Mouse (Mus musculus) left cerebral cortex, postnatal 36 days (tissue): ENCODE measurements around the gene Pramef12. TPM values are rescaled to one million over a fixed set of nuclear protein-coding genes. Genes with fewer than 3 reads are reported as not detected.
"Not testable (repeated sequence)": the region's sequence is repeated elsewhere in the genome, so short reads cannot be mapped to it uniquely, and the experiment has no call there.

Experiments
- DNase-seq, 2 experiments: peaks; one replicate each; pipeline ENCODE4 v3.0.0; 2021 to 2022; ENCODE audit warnings: low spot score in 2 of 2, mixed read lengths in 1 of 2
- intact Hi-C: fragments of 180-260 bp; cut with DNase I; formaldehyde crosslinking; loops from one replicate; pipeline ENCODE4 v1.15.1; 2025
- total RNA-seq, 2 experiments: library from RNA; stranded (reverse); gene quantifications; 2 replicates each; pipeline ENCODE4 v1.2.3; 2021

Gene Pramef12
- total RNA-seq: not detected

DNA sequence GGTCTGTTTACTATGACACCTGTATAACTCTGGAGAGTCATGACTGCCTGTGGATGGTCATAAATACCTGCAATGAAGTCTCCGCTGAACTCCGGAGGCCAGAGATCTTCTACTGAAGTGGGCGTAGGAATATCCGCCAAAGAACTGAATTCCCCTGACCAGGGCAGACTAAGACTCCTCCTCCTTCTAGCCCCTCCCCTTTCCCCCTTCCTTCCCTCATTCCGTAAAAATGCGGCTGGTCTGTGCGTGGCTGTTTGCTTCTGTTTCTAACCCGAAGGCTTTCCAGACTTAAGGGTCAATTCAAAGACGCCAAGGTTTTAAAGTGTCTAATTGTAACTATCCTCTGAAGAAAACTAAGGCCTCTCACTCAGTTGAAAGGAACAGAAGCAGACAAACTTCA lies at the start of gene Pramef12:
Gene Pramef12, minus strand, starts transcription at position 175 of the 400 bp plus-strand sequence.
- no peak for DNase-seq
- intact Hi-C loops: no loop called here

DNA sequence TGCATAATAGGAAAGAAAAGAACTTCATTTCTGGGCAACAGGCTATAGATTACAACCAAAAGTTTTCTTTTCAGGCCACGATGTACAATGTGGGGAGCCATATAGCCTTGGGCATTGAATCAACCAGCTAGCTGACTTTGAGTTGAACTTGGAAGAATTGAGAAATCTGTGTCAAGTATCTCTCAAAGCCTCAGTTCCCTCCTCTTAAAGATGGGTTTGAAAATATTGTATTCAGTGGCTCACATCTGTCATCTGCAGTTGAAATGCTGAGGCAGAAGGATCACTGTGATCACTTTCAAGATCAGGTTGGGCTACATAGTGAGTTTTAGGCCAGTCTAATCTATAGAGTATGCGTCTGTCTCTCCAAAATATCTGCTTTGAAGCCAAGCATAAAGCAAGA lies 45.0 kb upstream of the Pramef12 start, which contains the start of gene Gm9944:
Gene Gm9944, minus strand, starts transcription at position 101 of the 400 bp plus-strand sequence.
- intact Hi-C loops: no loop called here
- no peak for DNase-seq

DNA sequence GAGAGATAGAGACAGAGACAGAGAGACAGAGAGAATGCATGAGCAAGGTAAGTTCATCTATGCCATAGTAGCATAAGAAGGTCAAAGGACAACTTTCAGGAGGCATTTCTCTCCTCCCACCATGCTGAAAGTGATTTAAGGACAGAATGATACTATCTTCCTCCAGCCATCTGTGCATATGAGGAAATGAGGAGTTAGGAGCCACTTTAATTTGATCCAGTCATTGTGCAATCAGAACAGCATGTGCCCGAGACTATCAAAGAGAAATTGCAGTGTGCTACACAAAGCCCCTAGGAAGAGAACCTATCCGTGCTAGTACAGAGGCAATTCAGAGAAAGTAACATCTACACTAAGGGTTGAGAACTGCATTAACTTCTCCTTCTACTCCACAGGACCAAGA lies 40.3 kb upstream of the Pramef12 start:
- no peak for DNase-seq
- intact Hi-C loops: no loop called here

DNA sequence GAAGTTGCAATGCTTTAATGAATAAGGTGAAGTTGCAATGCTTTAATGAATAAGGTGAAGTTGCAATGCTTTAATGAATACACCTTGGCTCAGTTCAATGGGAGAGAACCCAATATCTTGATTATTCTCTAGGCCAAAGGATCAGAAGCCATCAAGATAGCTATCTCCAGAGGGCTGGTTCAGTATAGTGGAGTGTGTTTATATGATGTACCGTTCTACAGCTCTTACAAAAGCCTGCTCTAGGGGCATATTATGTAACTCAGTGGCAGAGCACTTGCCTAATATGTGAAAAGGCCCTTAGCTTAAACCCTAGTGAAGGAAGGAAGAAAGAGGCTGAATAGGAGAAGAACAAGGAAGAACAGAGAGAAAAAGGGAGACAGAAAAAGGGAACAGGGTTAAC lies 33.3 kb upstream of the Pramef12 start:
- DNase-seq: no peak
- intact Hi-C loops: no loop called here

DNA sequence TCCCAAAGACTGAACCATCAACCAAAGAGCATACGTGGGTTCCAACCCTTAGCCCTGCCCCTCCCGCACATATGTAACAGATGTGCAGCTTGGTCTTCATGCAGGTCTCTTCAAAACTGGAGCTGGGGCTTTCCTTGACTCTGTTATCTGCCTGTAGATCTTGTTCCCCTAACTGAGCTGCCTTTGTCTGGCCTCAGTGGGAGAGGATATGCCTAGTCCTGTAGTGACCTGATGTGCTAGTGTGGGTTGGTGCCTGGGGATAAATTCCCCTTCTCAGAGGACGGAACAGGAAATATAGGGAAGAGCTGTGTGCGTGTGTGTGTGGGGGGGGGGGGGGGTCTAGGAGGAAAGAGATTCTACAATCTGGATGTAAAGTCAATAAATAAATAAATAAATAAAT lies 32.8 kb upstream of the Pramef12 start:
- intact Hi-C loops: no loop called here
- DNase-seq: no peak

DNA sequence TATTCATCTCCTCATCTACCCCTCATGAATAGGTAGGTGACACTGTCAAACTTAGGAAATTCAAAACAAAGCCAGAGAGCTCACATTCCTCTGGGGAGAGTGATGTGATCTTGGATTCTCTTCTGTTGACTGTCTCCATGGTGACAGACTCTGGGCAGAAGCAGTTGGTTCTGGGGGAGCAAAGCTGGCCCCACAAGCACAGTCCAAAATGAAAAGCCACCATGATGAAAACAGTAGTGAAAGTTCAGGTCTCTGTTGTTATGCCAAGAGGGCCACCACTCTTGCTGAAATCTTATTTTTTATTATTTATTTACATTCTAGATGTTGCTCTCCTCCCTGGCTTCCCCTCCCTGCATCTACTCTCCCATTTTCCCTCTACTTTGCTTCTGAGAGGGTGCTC lies 30.4 kb upstream of the Pramef12 start, which contains the start of gene 1700012P22Rik:
Gene 1700012P22Rik, minus strand, starts transcription at position 101 of the 400 bp plus-strand sequence.
- intact Hi-C loops: no loop called here

DNA sequence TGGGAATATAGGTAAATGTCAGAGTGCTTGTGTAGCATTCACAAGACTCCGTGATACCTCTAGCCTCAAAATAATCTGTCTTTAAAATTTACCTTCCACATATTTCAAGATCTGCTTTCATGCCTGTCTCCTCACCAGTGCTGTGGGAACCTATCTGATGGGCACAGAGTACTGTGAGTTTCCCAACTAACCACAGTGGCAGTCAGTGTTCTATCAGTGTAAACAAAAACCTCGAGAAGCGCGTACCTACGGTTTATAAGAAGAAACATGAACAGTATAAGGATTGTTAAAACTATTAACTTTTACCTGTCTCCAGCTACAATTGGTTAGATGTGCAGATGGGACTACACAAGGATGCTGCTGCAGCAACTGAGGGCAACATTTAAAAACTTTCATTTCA lies 25.0 kb upstream of the Pramef12 start:
- no peak for DNase-seq
- intact Hi-C loops: no loop called here

More for the DNA sequence above, 30.4 kb upstream of the Pramef12 start, which contains the start of gene 1700012P22Rik:
- DNase-seq: no peak

DNA sequence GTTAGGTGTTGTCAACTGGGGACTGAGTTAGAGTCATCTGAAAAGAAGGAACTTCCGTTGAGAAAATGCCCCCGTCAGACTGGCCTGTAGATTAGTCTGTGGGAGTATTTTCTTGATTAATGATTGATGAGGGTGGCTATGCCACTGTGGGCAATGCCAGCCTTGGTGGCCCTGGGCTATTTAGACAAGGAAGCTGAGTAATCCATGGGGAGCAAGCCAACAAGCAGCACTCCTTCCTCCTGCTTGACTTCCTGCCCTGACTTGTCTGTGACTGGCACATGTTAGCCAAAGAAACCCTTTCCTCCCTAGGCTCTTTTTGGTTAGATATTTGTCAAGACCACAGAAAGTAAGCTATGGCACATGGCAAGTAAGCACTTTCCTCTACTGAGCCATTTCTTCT lies 22.5 kb upstream of the Pramef12 start:
- DNase-seq: no peak
- intact Hi-C loops: no loop called here

DNA sequence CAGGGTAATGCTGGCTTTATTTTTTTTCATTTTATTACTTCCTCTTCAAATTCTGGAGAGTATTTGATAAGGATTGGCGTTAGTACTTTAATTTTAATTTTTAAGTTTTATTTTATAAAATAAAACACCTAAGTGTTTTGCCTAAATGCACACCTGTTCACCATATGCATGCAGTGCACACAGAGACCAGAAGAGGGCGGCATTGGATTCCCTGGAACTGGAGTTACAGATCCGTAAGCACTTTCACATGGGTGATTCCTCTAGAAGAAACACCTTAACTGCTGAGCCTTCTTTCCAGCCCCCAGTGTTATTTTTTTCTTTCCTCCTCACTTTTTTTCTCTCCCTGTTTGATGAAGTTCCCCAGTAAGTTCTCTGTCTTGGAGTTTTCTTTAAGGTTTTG lies 20.6 kb upstream of the Pramef12 start:
- intact Hi-C loops: no loop called here
- DNase-seq: no peak

DNA sequence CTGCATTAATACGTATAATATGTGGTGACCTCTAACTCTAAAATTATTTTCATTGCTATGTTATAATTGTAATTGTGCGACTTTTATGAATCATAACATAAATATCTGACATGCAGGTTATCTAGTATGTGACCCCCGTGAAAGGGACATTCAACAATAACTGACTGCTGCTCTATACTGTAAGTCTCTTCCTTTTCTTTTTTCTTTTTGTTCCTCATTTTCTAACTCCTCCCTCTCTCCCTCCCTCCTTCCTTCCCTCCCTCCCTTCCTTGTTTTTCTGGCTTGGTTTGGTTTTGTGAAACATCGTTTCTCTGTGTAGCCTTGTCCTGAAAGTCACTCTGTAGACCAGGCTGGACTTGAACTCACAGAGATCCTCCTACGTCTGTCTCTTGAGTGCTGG lies 16.3 kb upstream of the Pramef12 start:
- intact Hi-C loops: no loop called here
- DNase-seq: no peak

DNA sequence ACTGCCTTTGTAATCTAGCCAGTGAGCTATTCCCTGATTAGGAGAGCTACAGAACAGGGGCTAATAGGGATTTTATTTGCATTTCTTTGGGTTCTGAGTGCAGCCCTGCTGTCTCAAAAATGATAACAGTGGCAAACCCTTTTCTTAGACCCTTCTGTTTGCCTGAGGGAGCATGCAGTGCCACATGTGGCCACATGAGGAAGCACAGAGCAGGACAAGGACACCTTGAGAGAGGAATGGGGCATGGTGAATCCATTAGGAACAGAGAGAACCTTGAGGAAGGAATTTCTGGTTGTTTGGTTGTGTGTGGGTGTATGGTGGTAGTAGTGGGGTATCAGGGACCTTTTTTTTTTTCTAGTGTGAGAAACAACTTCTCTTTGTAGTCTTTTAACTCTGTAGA lies 12.4 kb upstream of the Pramef12 start:
- no peak for DNase-seq
- intact Hi-C loops: no loop called here

DNA sequence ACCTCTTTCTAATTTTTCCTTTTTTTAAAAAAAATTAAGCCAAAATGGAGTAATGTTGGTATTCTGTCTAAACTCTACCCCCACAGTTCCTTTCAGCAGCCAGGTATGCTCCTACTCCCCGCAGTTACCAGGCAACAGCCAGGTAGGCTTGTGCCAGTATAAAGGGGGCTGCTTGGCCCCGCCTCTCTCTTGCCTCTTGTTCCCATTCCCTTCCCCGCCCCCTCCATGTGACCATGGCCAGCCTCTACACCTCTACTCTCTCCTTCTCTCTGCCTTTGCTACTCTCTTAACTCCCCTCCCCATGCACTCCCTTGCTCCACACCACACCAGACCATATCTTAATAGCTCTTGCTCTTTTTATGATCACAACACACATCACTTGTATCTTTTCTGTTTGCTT lies 2.0 kb downstream of the Pramef12 start:
- intact Hi-C loops: no loop called here

DNA sequence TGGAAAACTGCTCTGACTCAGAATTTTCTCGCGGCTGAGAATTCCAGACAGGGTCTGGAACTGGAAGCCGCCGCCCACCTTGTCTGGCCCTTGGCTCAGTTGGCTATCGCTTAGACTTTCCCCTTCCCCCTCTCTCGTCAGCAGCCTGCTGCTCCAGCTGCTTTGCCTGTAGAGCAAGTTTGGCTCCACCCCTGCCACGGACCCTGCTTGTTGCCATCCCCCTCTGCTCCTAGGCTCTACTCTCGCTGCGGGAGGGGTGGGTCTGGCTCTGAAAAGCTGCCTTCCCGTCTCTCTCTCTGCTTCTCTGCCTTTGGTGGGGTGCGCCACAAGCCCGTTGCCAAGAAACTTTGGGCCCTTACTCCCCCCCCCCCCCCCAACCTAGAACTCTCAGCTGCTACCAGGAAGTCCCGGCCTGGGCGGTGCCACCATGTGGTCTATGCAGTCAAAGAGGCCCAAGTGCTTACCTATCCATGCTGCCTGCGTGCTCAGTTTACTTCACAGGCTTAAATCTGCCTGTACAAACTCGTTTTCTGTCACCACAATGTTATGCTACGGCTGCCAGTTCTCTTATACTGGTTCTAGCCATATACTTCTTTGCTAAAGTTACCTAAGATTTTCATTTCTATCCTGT lies 3.7 kb downstream of the Pramef12 start:
- intact Hi-C loops: no loop called here
- DNase-seq: no peak

More for the DNA sequence above, 2.0 kb downstream of the Pramef12 start:
- no peak for DNase-seq

DNA sequence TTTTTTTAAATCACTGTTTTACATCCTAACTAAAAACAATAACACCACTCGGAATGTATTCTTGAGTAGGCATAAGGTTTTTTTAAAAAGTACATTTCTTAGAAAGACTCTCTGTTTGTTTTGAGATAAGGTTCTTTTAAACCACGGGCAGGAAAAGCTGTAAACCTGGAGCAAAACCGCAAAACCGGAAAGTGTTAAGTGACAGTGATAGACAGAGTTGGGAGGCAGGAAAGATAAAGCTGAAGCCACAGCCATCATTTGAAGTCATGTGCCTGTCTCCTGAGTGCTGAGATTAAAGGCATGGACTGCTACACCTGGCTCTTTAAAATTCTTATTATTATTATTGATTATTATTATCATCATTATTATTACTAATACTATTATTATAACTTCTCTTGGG lies 5.6 kb downstream of the Pramef12 start:
- intact Hi-C loops: no loop called here
- DNase-seq: no peak

DNA sequence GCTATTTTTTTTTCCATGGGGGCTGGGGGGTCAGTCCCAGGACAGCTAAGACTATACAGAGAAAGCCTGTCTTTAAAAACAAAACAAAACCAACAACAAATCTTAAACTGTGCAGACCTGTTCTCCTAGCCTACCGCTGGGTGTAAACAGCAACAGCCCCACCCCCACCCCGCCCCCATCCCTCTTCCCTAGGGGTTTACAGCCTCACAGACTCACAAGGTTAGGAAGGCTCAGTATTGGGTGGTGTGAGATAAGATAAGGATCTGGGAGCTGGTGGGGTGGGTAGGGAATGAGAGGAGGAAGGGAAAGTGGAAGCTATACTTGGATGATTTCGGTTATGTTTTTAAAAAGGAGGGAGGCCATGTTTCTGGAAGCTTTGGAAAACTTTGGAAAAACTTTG lies 11.9 kb downstream of the Pramef12 start:
- DNase-seq: no peak

DNA sequence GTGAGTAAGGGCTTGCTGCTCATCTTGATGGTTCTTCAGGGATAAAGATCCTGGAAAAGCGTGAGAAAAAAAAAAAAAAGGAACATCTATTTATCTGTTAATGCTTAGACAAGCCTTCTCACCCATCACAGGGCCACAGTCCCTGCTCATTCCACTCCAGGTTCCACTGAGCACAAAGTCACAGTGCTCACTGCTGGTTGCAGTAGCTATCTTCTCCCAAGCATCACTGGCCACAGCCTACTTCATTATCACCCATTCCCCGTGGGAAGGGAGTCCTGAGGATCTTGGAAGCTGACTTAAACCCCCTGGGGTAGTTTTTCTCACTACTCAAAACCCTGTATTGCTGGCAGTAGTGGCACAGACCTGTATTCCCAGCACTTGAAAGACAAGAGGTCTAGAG lies 30.4 kb downstream of the Pramef12 start, which contains the start of gene Pramef20:
Gene Pramef20, minus strand, starts transcription at position 23 of the 400 bp plus-strand sequence.
- no peak for DNase-seq
- intact Hi-C loops: no loop called here

More for the DNA sequence above, 11.9 kb downstream of the Pramef12 start:
- intact Hi-C loops: no loop called here

DNA sequence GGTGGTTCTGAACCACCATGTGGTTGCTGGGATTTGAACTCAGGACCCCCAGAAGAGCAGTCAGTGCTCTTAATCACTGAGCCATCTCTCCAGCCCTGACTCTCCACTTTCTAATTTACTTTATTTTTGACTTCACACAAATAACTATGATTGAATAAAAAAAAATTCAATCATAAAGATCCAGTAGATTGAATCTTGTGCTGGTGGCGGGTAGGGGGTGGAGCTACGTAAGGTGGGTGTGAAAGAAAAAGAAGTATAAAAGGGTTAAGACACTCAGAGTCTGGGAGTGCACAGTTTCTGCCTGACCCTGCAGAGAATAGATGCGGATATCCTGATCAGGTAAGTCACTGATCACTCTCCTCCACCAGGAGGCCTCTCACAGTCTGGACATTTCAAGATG lies 50.6 kb downstream of the Pramef12 start, which contains the start of gene Gm13119:
Gene Gm13119, plus strand, starts transcription at position 301 of the 400 bp plus-strand sequence.
- DNase-seq, intact Hi-C loops: not testable (repeated sequence)

Other genes with a start within 250 kb of the Pramef12 start
- not detected for gene Oog3, start 245.8 kb downstream of the Pramef12 start, total RNA-seq
- not detected for gene Oog2, start 217.7 kb downstream of the Pramef12 start, total RNA-seq
- not detected for gene C87977, start 195.1 kb downstream of the Pramef12 start, total RNA-seq
- not detected for gene Pramel5, start 128.0 kb downstream of the Pramef12 start, total RNA-seq
- gene Gm13128, start 78.2 kb downstream of the Pramef12 start, total RNA-seq: not detected
- not detected for gene Gm13119, start 50.5 kb downstream of the Pramef12 start, total RNA-seq
- gene Pramef20, start 30.5 kb downstream of the Pramef12 start, total RNA-seq: not detected
- not detected for gene 1700012P22Rik, start 30.3 kb upstream of the Pramef12 start, total RNA-seq
- not detected for gene Gm9944, start 44.9 kb upstream of the Pramef12 start, total RNA-seq
- not detected for gene Aadacl3, start 55.3 kb upstream of the Pramef12 start, total RNA-seq
- gene 9430007A20Rik, start 111.4 kb upstream of the Pramef12 start, total RNA-seq: not detected
- gene Gm13124, start 156.7 kb upstream of the Pramef12 start, total RNA-seq: not detected
- not detected for gene Aadacl4, start 205.2 kb upstream of the Pramef12 start, total RNA-seq